Mouse (Mus musculus) small intestine, adult 2 months (tissue): ENCODE measurements around the gene Lrp6.

Source experiments
- CTCF ChIP-seq: fragments of 200-500 bp; IDR thresholded peaks from 2 replicates; pipeline ENCODE4 v1.5.1; 2012; ENCODE audit warnings: low read depth, mild to moderate bottlenecking, control low read depth, inconsistent platforms, low read length, moderate library complexity, mixed read lengths; ENCODE audit not compliant: insufficient replicate concordance, insufficient read length; ENCODE audit errors: extremely low read depth
- POLR2A ChIP-seq: fragments of 200-500 bp; IDR thresholded peaks from 2 replicates; pipeline ENCODE4 v1.6.1; 2012; ENCODE audit warnings: low read depth, mild to moderate bottlenecking, control low read depth, inconsistent platforms, low read length, moderate library complexity

DNA sequence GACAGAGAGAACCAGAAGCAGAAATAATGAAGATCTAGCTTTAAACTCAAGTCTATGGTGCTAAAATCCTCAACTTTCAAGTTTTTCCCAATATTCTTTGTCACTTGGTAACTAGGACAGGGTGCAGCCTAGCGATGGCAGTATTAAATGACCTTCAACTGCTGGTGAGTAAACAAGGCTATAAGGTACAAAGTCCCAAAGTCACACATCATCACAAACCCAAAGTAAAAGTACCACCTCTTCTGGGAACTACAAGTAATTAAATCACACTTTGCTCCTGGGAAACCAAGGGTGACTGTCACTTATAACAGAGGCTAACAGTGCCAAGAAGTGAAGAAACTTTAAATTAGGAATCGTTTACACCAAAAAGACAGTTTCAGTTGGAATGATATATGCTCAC lies 2.2 kb downstream of the Lrp6 start:
- TF ChIP-seq POLR2A (no peak), CTCF (no peak)
